Mouse (Mus musculus) T-helper 1 cell (primary cell): ENCODE measurements around the gene Zfp830.

Experiments
- in situ Hi-C: fragments of 300-600 bp; cut with MboI, MseI; formaldehyde crosslinking; loops from one replicate; pipeline ENCODE4 v1.15.1; 2025; ENCODE audit warnings: high pct_unique_total_duplicates

Zfp830 gene

DNA sequence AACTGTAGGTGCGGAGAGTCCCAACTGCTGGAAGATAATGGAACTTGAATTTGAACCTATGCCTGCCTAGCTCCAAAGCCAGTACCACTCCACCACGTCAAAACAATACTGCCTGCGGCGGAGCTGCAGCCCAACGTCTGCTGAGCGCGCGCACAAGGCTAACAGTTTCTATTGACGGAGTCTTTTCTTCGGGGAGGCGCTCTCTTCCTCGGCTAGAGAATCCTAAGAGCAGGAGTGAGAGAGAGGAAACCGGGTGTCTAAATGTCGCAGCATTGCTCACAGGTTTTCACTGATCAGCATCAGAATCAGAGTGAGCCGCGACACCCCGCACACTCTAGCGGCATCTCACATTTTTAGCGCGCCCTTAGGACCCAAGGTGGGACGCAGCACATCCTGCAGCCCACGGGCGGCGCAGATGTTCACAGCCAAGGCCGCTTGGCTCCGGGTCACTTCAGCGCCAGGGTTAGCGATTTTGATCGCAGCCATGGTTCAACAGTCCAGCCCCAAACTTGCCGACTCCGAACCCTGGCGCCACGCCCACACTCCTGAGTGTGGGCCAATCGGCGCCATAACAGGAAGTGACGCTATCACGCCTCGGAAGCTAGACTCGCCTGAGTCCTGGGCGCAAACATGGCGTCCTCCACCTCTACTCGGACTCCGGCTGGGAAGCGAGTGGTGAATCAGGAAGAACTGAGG lies at the start of gene Zfp830, which contains the start of gene Cct6b:
Gene Zfp830 (plus strand): TSS at position 604 of the 696 bp plus-strand sequence.
Gene Cct6b (minus strand): TSS at position 580 of the 696 bp plus-strand sequence.
- in situ Hi-C loops, result loop anchor here (5.0 kb wide), 1 partner anchor 123 kb away; no protein-coding TSS in a partner anchor

GRCm38 (mm10) chr11:82719294-82719693 lies 44.9 kb upstream of the Zfp830 start:
- in situ Hi-C loops, result no loop called here

- in situ Hi-C loops, result no loop called here
Measured at GRCm38 (mm10) chr11:82726862-82727261, 37.3 kb upstream of the Zfp830 start.

- in situ Hi-C loops, result no loop called here
Measured at GRCm38 (mm10) chr11:82734227-82734626, 29.9 kb upstream of the Zfp830 start.

DNA sequence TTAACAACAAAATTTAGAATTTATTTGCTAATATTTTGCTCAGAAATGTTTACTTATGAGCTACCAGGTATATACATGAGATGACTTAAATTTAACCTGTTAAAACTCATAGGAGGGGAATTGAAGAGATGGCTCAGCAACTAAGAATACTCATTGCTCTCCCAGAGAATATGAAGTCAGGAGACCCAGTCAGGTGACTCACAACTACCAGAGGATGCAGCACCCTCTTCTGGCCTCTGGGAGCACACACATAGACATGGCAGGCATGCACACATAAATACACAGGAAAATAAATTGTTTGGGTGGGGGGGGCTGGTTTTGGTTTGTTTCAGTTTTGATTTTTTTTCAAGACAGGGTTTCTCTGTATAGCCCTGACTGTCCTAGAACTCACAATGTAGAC lies 25.1 kb upstream of the Zfp830 start:
- in situ Hi-C loops, result no loop called here

DNA sequence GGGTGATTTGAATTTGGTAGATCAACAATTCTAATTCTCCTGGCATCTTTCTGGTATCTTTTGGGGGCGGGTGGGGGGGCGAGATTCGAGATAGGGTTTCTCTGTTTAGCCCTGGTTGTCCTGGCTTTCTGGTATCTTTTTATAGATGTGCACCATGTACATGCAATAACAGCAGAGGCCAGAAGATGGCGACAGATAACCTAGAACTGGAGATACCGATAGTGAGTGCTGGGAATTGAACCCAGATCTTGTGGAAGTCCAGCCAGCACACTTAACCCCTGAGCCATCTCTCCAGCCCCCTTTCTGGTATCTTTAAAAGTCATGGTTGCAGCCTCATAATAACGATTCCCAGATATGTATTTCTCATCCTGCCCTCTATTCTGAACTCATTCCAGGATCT lies 18.0 kb upstream of the Zfp830 start:
- in situ Hi-C loops, result no loop called here

DNA sequence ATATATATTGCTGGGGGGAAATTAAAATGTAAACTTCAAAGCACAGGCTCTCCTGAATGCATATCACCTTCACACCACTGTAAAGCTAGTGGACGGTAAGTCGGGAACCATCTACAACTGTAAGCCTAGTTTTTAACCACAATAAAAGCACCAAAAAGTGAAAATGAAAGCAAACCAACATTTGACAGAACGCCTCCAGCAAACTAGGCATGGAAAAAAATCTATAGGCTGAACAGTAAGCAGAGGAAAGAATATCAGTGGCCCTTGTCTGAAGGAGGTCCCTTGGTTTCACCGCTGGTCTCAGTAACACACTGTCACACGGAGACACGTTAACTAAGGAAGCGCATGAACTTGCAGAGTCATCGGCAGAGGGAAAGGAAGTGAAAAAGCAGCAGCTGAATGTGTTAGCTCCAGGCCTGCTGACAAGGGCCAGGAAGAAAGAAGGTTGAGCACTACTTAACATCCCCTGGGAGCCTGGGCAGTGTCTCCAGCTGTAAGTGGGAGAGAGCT lies 17.2 kb upstream of the Zfp830 start:
- in situ Hi-C loops, result no loop called here

DNA sequence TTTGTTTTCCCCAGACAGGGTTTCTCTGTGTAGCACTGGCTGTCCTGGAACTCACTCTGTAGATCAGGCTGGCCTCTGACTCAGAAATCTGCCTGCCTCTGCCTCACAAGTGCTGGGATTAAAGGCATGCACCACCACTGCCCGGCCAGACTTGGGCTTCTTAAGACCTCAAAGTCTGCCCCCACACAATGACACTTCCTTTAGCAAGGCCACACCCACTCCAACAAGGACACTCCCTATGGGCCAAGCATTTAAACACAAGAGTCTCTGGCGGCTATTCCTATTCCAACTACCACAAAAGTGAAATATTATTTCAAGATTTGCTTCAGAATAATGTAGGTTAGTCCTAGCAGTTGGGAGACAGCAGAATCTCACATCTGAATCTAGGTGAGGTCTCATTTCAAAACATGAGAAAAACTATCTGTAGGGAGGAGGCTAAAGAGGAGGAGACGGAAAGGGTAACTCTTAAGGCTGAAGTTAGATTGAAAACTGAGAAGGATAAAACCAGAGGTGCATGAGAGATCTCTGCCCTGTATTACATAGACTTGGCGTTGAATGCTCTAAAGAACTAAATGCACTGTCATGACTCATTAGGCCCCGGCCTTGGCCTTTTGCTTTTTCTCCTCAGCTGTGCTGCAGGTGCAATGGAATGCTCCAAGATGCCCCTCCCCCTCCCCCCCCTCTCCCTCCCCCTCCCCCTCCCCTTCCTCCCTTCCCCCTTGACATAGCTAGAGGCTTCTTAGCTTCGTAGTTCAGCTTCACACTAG lies 11.6 kb upstream of the Zfp830 start:
- in situ Hi-C loops, result no loop called here

DNA sequence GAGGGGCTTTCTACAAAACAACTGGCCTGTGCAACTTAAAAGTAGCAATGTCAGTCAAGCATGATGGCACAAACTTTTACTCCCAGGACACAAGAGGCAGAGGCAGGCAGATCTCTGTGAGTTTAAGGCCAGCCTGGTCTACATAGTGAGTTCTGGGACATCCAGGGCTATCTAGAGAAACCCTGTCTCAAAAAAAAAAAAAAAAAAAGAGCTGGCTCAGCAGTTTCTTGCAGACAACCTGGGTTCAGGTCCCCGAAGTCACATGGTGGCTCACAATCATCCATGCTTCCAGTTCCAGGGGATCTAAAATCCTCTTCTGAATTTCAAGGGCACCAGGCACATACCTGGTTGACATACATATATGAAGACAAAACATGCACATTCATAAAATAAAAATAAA lies 8.2 kb upstream of the Zfp830 start:
- in situ Hi-C loops, result no loop called here

DNA sequence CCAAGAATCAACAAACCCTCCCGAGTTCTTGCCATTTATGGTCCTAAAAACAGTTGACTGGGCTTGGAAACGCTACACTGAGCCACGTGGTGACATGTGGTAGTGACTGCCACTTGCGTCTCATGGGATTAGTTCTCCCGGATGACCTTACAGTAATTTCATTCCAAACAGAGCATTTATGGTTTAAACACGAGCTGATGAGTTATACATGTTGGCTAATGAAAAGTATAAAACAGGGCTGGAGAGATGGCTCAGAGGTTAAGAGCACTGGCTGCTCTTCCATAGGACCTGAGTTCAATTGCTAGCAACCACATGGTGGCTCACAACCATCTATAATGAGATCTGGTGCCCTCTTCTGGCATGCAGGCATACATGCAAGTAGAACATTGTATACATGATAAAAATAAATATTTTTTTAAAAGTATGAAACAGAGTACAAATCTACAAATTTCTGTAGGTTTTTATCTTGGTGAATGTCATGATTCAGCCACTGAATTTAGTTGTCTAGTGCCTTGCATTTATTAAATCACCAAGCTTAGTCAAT lies 1.8 kb upstream of the Zfp830 start:
- in situ Hi-C loops, result loop anchor here (5.0 kb wide), 1 partner anchor 125 kb away; no protein-coding TSS in a partner anchor

- in situ Hi-C loops, result loop anchor here (5.0 kb wide), 1 partner anchor 124 kb away; no protein-coding TSS in a partner anchor
Measured at GRCm38 (mm10) chr11:82763261-82763660, 884 bp upstream of the Zfp830 start.

DNA sequence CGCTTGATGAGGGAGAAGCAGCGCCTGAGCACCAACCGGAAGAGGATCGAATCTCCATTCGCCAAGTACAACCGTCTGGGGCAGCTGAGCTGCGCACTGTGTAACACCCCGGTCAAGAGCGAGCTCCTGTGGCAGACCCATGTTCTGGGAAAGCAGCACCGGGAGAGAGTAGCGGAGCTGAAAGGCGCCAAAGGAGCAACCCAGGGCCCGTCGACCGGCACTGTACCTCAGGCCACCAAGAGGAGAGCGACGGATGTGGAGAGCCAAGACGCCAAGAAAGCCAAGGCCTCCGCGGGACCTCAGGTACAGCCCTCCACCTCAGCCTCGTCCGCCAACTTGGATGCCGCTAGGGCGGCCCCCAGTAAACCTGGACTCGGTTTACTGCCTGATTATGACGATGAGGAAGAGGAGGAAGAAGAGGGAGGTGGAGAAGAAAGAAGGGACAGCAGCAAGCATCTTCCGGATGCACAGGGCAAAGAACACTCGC lies 336 bp downstream of the Zfp830 start:
- in situ Hi-C loops, result loop anchor here (5.0 kb wide), 1 partner anchor 123 kb away; no protein-coding TSS in a partner anchor

DNA sequence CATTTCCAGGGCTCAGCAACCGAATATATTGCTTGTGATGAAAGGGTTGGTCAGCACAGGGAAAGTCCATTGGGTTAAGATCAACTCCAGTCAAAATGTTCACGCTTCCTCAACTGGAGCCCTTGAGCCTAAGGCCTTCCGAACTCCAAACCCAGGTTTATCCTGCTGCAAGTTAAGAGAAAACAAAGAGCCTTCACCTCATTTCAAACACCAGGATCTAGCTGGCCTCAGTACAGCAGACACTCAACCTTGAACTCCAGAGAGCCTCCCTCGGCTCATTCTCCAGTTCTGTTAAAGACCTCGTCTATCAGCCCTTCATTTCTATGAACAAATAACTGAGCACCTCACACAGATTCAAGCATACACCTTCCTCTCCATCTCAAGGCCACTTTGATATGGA lies 16.0 kb downstream of the Zfp830 start:
- in situ Hi-C loops, result no loop called here

DNA sequence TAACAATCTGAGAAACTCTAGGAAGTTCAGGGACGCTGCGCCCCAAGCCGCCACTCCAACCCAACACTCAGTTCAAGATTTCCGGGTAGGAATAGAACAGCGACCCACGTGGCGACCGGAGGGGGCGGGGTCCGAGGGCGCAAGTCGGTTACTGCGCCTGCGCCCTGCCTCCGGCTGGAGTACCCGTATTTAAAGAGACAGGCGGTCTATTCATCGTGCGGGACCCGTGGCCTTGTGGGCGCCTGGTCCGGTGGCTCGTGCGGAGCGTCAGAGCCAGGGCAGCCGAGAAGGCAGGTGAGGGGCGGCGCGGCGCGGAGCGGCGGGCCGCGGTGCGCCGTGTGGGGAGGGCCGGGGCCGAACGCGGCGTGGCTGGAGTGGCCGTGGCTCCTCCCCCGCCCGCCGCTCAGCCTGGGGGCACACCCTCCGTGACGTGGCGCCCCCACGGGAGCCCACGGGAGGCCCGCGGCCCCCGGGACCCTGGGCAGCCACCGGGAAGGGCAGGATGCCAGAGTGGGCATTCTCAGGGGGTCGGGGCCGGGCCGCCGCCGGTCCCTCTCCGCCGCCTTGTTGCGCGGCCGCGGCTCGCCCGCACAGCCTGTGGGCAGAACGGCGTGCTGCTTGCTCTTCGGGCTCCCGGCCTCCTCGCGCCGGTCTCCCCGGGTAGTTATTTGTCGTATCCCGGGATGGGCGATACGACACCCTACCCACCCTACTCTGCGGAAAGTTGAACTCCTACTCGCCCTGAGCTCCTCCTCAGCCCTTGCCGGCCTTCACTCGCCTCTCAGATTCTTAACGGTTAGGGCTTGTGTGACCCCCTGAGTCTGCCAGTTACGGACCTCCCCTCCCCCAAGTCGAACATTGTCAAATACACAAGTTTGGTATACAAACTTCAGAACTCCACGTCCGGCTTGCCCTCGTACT lies 17.1 kb downstream of the Zfp830 start, which contains the start of gene Lig3:
Gene Lig3 (plus strand): TSS at position 126 of the 921 bp plus-strand sequence.
- in situ Hi-C loops, result no loop called here

DNA sequence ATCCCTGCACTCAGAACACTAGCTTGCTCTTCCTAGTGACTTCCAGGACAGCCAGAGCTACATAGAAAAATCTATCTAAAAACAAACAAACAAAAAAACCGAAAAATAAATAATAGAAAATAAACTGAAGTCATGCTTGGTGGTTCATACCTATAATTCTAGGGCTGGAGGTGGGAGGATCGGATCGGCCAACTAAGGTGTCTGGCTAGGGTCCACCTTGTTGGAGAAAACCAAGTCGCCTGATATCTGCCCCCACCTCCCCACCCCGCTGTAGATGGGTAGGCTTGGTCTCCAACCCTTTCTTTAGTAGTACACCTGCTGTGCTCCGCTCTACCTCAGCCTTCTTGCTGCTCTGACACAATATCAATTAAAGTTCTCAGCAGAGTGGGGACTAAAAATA lies 18.1 kb downstream of the Zfp830 start:
- in situ Hi-C loops, result no loop called here

DNA sequence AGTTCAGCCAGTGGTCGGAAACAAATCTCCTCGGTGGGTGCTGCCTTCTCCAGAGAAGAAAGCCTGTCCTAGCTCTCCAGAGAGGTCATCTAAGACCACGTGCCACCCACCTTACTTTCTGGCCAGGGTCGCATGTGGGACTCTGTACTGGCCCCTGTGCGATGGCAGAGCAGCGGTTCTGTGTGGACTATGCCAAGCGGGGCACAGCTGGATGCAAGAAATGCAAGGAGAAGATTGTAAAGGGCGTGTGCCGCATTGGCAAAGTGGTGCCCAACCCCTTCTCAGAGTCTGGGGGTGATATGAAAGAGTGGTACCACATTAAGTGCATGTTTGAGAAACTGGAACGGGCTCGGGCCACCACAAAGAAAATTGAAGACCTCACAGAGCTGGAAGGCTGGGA lies 19.3 kb downstream of the Zfp830 start:
- in situ Hi-C loops, result no loop called here

GRCm38 (mm10) chr11:82806656-82807055 lies 42.5 kb downstream of the Zfp830 start:
- in situ Hi-C loops, result no loop called here

DNA sequence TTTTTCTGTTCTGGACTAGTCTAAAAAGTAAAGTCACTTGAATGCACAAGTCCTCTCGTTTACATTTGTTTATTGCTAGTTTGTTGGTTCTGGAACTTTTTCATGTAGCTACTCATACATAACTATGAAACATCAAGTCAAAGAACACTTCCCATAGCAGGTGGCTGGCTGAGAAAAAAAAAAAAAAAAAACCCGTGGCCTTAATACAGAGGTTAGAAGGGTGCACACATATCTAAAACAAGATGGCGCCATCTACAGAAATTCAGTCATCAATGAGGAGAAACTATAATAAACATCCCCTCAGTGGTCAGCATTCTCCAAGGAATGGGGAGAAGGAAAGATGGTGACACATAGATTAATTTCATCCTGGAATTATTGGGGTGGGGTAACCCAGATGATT lies 43.2 kb downstream of the Zfp830 start:
- in situ Hi-C loops, result no loop called here

GRCm38 (mm10) chr11:82808485-82808884 lies 44.3 kb downstream of the Zfp830 start:
- in situ Hi-C loops, result no loop called here
